Mouse (Mus musculus) naive thymus-derived CD4-positive, alpha-beta T cell, adult 2 months (primary cell): ENCODE data around the gene Cygb.
A peak's percentile ranks its signal among the peaks of the same experiment; 100 is the strongest.
"Not testable (repeated sequence)": the region's sequence is repeated elsewhere in the genome, so short reads cannot be mapped to it uniquely, and the experiment has no call there.

Source experiments
- DNase-seq: peaks from one replicate; pipeline ENCODE4 v3.0.0-alpha.2; 2011; ENCODE audit warnings: low read depth

The Cygb gene

GRCm38 (mm10) chr11:116615735-116616437, 38.2 kb downstream of the Cygb start:
- DNase-seq = peak; percentile 71

- DNase-seq = no peak
Observed at GRCm38 (mm10) chr11:116613234-116613633, 40.9 kb downstream of the Cygb start.

- no peak for DNase-seq
Observed at GRCm38 (mm10) chr11:116612554-116612953, 41.6 kb downstream of the Cygb start.

- DNase-seq = no peak
Observed at GRCm38 (mm10) chr11:116611883-116612282, 42.2 kb downstream of the Cygb start.

- DNase-seq = not testable (repeated sequence)
Observed at GRCm38 (mm10) chr11:116611168-116611567, 42.9 kb downstream of the Cygb start.

- no peak for DNase-seq
Observed at GRCm38 (mm10) chr11:116609965-116610630, 44.0 kb downstream of the Cygb start.

- DNase-seq = no peak
Observed at GRCm38 (mm10) chr11:116607717-116608116, 46.4 kb downstream of the Cygb start.

- DNase-seq = no peak
Observed at GRCm38 (mm10) chr11:116604097-116604496, 50.0 kb downstream of the Cygb start.

GRCm38 (mm10) chr11:116603339-116603738, 50.8 kb downstream of the Cygb start:
- DNase-seq = peak; percentile 54

GRCm38 (mm10) chr11:116602043-116602442, 52.1 kb downstream of the Cygb start:
- no peak for DNase-seq

- DNase-seq = no peak
Observed at GRCm38 (mm10) chr11:116601166-116601565, 52.9 kb downstream of the Cygb start.

GRCm38 (mm10) chr11:116599230-116599629, 54.9 kb downstream of the Cygb start:
- no peak for DNase-seq

- no peak for DNase-seq
Observed at GRCm38 (mm10) chr11:116598193-116598592, 55.9 kb downstream of the Cygb start.

GRCm38 (mm10) chr11:116596766-116597165, 57.3 kb downstream of the Cygb start:
- DNase-seq = no peak
